Mouse (Mus musculus): ENCODE measurements around the gene Krt75.
"Not testable (repeated sequence)": the region's sequence is repeated elsewhere in the genome, so short reads cannot be mapped to it uniquely, and the experiment has no call there.

The Krt75 gene

DNA sequence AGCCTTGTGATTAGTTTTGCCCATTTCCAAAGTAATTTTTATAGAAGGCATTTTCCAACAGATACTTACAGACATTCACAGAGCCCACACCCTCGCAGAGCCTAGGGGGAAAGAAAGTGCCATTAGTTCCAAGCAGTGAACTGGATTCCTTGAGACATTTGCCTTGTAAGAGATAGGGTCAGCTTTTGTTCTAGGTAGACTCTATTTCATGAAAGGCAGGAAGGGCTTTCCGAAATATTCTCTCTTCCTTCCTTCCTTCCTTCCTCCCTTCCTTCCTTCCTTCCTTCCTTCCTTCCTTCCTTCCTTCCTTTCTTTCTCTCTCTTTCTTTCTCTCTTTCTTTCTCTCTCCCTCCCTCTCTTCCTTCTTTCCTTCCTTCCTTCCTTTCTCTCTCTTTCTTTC lies 56.5 kb downstream of the Krt75 start, which contains the start of gene Gm49425:
Gm49425 (minus strand) TSS at position 101 of the 400 bp plus-strand sequence.
- DNase-seq (ENCODE audit: low spot score) = not testable (repeated sequence)
